Mouse (Mus musculus): ENCODE results near the gene Nudt22.
"Not testable (repeated sequence)": the region's sequence is repeated elsewhere in the genome, so short reads cannot be mapped to it uniquely, and the experiment has no call there.

Nudt22 gene

DNA sequence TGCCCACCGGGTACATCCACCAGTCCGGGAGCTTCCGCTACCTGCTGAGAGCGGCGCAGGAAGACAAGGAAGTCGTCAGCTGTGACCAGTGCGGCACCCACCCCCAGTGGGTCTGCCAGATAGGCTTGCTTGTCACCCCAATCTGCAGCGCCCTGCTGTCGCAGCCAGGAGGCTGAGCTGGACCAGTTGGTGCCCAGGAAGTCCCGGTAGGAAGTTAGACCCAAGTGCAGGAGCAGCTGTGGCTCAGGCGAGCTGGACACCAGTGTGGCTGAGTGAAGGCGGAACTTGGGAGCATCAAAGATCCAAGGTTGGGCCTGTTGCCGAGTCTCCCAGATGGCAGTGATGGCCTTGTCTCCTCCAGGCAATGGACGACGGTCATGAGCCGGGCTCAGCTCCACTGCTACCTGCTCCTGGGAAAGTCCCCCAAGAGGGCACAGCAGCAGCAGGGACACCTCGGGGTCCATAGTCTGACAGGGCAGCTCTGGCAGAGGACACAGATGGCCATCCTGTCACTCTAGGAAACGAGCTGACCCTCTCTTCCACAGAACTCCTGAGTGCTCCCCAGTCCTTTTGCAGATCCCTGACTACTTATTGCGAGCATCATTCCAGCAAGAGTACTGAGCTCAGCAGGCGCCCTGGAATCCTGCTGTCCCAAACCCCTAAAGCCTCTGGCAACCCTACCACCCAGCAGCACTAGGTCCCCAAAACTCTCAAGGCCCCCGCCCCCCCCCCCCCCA is 494 bp downstream of the Nudt22 start:
- no peak for DNase-seq (ENCODE audit: low spot score)

DNA sequence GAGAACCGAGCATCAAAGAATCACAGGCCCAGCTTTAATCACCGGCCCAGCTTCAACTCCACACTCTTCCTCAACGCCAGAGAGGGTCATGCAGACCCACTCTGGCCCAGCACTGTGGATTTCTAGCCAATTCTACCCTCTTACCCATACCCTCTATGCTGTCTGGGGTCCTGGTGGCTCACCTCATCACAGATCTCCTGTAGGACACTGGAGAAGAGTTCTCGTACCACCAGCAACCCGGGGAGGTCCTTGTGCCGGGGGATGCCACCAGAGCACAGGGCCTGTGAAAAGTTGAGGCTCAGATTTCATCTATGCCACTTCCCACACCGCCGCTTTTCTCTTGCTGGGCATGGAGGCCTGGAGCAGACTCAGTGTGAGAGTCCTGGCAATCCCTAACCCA is 1.4 kb downstream of the Nudt22 start:
- no peak for DNase-seq (ENCODE audit: low spot score)

DNA sequence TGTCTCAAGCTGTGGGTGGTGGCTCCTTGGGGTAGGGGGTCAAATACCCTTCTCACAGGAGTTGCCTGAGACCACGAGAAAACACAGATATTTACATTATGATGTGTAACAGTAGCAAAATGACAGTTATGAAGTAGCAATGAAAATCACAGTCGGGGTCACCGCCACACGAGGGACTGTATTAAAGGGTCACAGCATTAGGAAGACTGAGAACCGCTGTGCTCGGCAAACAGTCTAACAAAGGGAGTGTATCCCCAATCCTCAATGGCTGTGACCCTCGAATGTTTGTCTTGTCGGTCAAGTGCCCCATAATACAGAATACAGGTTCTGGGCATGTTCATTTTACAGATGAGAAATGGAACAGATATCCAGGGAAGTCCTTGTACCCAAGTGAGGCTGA is 1.9 kb downstream of the Nudt22 start:
- no peak for DNase-seq (ENCODE audit: low spot score)

DNA sequence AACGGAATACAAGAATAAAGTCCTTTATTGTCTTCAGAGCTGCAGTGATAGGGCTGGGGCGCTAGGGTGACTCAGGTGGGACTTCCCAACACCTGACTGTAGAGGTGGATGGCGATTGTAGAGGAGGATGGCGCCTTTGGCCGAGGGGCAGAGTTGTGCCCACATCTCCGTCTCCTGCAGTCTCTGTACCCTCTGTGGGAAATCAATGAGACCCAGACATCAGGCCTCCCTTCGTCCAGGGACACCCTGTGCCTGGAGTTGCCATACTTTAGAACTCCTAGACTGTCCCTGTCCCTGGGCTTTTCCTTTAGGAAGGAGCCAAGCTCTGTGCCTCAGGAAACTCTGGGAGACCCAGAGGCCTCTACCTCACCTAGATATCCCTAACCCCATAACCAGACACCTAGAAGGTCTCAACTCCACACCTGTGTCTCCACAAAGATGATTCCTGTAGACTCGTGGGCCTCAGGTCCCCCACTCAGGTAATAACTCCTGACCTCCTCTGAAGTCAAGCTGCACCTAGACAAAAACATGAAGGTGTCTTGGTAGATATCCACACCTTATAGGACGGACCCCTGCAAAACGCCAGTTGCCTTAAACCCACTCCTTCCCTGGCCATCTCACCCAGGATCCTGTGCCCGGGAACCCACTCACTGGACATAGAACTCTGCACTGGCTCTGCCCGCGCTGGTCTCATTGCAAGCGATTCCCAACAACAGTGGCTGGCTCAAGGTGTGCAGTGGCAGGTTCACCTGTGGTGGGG is 2.7 kb downstream of the Nudt22 start:
- no peak for DNase-seq (ENCODE audit: low spot score)

DNA sequence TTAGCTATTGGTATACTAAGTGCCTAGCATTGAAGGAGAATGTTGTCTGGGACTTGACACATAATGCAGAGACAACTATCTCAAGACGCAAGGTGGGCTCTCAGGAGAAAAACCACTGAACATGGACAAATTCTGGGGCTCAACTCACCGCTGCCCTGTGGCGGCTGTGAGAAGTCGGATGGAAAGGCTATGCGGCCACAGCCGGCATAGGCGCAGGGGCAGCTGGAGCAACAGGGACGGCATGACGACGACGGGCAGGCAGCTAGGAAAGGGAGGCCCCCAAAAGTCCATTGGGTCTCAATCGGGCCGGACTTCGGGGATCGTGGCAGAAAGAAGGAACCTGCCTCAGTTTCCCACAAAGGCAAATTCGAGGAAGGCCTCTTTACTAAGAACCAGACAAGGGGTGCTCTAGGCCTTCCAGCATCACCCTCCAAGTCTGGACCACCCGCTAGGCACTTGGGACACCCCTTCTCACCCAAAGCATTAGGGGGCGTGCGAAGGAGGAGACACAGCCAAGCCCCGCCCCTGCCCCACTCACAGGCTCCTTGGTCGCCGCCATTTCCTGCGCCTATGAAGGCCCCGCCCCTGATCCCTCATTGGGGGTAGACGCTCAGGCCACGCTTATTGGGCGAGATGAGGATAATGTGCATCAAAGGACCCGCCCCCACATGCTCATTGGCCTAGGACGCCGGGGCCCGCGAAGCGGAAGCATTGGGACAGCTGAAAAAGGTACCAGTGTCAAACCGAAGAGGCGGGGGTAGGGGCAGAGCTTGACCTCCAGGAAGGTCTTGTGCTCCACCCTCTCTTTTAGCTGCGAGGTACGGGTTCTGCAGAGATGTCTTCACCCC is 3.7 kb downstream of the Nudt22 start, which contains the start of gene Dnajc4:
Dnajc4 (minus strand) TSS at position 562 of the 848 bp plus-strand sequence.
- DNase-seq (ENCODE audit: low spot score), result peak; percentile 91

DNA sequence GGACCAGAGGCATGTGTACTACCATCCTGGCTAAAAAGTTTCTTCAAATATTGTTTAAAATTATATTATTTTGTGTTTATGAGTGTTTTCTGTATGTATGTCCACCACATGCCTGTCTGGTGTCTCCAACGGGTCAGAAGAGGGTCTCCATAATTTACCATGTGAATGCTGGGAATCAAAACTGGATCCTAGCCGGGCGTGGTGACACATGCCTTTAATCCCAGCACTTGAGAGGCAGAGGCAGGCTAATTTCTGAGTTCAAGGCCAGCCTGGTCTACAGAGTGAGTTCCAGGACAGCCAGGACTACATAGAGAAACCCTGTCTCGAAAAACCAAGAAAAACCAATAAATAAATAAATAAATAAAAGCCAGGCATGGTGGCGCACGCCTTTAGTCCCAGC is 4.8 kb downstream of the Nudt22 start:
- not testable (repeated sequence) for DNase-seq (ENCODE audit: low spot score)

DNA sequence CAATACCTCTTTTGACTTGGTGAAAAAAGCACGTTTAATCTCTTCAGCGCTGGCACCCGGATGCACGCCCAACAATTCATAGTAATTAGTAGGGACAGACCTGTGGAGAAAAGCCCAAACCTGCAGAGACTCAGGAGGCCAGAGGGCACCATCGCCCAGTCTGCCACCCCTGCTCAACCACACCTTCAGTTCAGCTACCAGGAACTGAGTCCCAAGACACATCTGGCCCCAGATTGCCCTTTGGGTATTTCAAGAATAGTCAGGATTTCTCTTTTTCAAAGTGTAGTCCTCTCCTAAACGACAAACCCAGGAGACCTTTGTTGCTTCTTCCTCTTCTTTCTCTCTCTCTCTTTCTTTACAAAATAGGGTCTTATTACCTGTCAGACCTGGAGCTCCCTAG is 5.2 kb downstream of the Nudt22 start:
- no peak for DNase-seq (ENCODE audit: low spot score)

DNA sequence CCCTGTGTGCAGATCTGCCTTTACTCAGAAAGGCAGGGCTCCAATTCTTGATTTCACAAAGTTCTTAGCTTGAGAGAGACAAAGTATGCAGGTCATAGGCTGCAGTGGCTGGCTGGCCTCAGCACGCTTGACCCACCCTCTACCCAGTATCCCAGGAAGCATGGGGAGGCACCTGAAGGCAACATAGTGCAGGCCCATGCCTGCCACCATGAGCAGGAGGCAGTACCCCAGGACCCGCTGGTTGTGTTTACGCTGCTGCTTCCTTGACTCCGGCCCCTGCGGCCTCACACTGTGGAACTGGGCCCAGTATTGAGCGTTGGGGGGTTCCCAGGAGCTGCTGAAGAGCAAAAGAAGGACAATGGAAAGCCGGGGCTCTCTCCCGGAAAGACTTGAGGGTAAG is 6.7 kb downstream of the Nudt22 start:
- no peak for DNase-seq (ENCODE audit: low spot score)

DNA sequence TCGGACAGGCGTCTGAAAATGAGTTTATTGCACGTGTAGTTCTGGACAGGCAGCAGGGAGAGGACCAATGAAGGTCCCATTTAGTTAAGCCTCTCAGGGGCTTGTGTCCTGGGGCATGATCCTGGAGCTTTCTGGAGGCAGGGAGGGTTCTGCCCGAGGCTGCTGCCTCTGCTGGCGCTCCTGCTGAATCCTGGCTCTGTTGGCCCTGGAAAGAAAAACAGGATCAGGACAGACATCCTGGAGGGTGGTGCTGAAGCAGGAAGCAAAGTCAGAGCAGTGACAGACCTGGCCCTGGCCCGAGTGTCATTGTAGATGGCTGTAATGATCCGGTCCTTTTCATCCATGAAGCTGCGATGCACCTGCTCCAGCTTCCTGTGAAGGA is 8.0 kb downstream of the Nudt22 start:
- DNase-seq (ENCODE audit: low spot score), result no peak

DNA sequence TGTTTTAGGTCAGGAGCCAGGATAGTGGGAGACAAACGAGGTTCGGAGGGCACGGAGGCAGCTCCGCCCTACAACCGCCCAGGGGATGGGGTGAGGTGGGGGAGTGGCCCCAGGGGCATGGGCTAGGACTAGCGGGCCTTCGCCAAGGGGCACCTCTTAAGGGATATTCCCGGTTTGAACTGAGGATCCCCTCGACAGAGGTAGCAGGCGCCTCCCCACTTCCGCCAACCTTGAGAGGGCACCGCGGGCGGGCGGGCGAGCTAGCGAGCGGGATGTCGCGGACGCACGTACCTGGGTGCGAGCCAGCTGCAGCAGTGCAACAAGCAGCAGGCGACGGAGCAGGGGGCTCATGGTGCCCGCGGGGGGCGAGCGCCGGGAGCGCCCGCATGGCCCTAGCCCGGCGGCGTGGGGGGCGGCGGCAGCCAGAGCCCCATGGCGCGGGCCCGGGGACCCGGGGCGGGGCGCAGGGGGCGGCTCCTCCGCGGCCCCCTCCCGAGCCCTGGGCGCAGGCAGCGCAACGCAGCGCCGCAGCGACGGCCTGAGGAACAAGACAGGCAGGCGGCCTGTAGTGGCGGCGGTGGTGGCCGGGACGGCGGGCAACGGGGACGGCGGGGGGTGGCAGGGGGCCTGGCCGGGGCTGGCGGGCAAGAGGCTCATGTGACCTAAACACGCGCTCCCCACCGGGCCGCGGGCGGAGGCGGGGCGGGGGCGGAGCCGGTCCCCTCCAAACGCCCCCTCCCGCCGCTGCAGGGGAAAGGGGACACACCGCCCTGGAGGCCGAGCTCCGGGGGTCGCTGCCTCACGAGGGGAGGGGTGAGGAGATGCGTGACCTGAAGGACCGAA is 8.6 kb downstream of the Nudt22 start, which contains the start of gene Vegfb:
Vegfb (minus strand) TSS at position 591 of the 843 bp plus-strand sequence.
- peak; percentile 62 for DNase-seq (ENCODE audit: low spot score)

DNA sequence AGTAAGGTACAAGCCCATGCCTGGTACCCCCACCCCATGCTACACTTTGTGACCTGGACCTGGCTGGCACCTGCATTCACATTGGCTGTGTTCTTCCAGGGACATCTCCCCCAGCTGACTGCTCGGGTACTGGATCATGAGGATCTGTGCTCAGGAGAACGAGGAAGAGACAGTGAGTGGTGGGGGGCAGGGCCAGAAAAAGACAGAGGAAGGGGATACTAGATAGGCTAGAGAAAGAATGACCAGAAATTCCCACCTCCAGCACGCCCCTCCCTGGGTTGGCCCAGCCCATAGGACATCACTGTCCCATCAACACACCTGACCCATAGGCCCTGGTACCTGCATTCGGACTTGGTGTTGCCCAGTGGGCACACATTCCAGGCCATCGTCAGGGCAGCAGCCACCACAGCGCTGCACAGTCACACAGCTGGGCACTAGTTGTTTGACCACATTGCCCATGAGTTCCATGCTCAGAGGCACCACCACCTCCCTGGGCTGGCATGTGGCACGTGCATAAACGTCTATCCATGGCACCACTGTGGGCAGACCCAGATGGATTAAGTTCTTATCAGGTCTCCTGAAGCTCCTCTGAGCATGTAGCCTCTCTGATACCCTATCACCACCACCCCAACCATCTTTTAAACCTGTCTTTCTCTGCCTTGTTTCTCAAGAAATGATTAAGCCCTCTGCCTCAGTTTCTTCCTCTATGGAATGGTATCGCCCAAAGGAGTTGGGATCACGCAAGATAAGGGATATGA is 9.8 kb downstream of the Nudt22 start:
- no peak for DNase-seq (ENCODE audit: low spot score)

DNA sequence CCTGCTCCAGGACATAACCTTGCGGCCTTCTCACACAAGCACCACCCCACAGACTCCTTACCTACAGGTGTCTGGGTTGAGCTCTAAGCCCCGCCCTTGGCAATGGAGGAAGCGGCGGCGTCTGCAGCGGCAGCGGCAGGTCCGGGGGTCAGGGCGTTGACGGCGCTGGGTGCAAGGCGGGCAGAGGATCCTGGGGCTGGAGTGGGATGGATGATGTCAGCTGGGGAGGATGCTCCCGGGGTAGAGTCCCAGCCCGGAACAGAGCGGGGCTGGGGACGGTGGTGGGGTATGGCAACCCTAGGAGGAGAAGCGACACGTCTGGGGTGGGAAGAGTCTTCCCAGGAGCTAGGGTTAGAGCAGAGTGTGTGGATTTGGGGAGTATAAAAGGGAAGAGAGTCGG is 10.6 kb downstream of the Nudt22 start:
- DNase-seq (ENCODE audit: low spot score), result no peak

DNA sequence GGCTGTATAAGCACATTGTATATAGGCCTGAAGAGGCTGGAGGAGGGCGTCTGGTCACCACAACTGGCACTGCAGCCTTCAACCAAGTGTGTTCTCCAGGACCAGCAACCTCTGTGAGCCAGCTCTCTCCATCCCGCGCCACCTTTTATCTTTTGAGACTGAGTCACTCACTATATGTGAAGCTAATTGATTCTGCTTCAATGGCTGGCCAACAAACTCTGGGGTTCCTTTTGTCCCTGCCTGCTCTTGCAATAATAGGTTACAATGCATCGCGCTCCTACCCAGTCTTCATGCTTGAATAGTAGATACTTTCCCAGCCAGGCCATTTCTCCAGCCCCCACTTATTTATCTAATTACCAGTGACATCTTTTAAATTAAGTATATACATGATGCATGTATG is 12.3 kb downstream of the Nudt22 start:
- DNase-seq (ENCODE audit: low spot score), result no peak

DNA sequence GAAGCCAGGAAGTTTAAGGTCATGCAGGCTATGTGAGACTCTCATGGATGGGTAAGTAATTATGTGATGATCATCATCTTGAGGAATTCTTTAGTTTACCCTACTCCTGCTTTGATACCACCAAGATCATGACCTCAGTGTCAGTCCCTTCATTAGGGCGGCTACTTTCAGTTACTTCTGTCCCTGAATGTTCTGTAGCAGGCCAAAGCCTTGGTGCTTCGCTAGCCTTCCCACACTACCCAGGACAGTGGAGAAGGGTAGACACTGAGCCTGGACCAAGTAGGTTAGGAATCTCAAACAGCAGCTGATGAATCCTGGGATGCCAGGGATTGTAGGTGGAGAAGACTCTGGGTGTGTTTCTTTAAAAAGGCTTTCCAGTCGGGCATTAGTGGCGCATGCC is 14.5 kb downstream of the Nudt22 start:
- no peak for DNase-seq (ENCODE audit: low spot score)

DNA sequence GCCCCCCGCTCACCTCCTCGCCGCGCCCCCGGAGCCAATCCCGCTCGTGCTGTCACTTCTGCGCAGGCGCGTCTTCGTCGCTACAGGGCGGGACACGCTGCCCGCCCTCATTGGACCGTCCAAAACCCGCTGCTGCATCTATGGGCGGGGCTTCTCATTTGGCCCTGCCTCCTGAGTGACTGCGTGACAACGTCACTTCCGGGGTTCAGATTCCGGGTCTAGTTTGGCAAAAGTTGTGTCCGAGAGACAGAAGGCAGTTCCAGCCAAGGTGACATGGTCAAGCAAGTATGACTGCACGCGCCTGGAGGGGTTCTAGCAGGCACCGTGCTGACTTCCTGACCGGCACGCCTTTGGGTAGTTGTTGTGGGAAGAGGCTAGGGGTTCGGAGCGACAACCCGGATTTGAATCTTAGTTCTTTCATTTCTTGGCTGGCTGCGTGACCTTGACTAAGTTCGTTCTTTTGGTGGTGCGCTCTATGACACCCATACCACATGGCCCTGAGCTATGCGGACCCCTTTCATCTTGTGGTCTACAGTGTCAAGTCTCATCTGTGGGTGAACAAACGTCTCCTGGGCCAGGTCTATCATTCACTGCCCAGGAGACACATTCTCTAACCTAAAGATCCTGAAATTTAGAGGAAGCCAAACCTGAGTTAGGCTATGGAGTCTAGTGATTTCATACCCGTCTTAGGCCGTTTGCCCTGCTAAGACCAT is 15.4 kb downstream of the Nudt22 start, which contains the start of gene Fkbp2:
Fkbp2 (minus strand) TSS at position 121 of the 713 bp plus-strand sequence.
- peak; percentile 98 for DNase-seq (ENCODE audit: low spot score)

DNA sequence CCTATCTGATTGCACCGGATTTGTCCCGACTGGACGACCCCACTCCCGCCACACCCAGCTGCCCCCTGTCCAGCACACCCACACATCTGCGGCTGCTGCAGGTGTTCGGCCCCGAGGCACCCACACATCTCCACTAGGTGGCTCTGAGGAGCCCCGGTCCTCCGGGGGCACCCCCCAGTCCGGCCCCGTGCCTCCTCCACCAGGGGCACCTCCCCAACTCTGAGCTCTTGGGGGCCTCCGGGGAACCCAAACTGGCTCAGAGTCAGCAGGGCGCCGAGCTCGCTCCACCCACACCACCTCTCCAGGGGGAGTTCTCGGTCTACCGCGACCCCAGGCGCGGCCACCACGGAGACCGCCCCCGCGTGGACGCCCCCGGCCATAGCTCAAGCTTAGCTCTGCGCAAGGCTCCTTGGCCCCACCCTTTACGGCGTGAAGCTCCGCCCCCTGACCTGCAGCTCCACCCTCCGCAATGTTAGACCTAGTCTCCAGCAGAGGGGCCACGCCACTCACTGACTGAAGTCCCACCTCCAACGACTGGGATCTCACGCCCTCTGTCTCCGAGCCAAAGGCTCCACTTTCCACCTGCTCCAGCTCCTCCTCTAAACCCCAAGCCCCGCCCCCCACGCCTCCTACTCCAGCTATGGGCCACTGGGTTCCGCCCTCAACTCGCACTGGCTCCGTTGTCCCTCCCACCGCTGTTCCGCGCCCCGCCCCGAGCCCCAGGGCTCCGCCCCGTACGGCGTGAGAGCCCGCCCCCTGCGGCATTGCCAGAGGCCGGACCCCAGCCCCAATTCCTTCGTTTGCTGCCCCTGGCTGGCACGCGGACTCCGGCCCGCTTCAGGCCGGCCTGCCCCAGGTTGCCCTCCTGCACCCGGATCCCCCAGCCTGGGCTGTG is 16.2 kb downstream of the Nudt22 start:
- peak; percentile 99 for DNase-seq (ENCODE audit: low spot score)

DNA sequence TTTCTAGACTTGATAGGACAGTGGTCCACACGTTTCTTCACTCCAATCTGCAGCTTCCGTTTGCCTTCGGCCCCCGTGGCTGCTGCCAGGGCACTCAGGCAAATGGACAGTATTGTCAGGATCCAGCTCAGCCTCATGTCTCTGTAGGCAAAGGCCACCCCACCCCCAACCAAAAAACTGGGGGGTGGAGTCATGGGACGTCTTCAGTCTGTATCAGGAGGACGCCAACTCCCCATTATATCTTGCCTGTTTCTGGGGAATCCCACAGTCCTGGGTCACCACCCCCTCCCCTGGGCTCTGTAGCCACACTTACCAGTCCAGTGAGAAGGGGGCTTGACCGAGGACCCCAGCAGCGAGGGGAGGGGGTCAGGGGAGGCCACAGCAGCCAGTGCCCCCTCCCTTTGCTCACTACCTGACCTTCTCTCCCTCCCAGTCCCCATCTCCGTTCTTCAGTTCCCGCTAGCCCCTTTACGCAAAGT is 16.9 kb downstream of the Nudt22 start:
- no peak for DNase-seq (ENCODE audit: low spot score)

DNA sequence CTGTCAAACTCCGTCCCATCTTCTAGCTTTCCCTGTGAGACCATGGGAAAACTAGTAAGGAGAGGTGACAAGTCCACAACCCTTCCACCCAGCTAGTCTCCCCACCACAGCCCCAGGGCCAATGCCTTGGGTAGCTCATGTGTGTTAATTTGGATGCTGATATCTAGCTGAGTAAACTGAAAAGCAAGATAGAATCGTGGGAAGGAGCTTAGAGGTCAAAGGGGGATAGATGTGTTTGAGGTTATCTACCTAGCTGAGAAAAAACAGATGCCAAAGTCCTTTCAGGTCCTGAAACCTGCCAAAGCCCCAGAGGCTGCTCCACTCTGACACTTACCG is 17.3 kb downstream of the Nudt22 start:
- no peak for DNase-seq (ENCODE audit: low spot score)
